Mouse (Mus musculus) heart, postnatal 0 days (tissue): ENCODE results near the gene Osbpl9. TPM values are rescaled to one million over a fixed set of nuclear protein-coding genes. Genes with fewer than 3 reads are reported as not detected.

Experiments
- ATAC-seq: fragments of 200-750 bp; cut with Nextera tagmentation; 2 replicates; pipeline ENCODE4 v1.8.0; 2017; ENCODE audit warnings: low read depth, moderate number of reproducible peaks, moderate library complexity; ENCODE audit not compliant: insufficient read depth
- DNase-seq: peaks from one replicate; pipeline ENCODE4 v3.0.0-alpha.2; 2016; ENCODE audit warnings: low spot score
- H3K27ac ChIP-seq: fragments of 300-500 bp; sonication (generic); 2 replicates; pipeline ENCODE4 v1.5.1; 2014; ENCODE audit warnings: low read depth, mild to moderate bottlenecking
- H3K27me3 ChIP-seq: fragments of 300-500 bp; sonication (generic); 2 replicates; pipeline ENCODE4 v1.6.1; 2014; ENCODE audit warnings: low read length, mixed read lengths; ENCODE audit not compliant: control insufficient read depth, insufficient read depth
- H3K36me3 ChIP-seq: fragments of 300-500 bp; sonication (generic); replicated peaks from 2 replicates; pipeline ENCODE4 v1.6.1; 2014; ENCODE audit warnings: low read length, mixed read lengths; ENCODE audit not compliant: control insufficient read depth, insufficient read depth
- H3K4me1 ChIP-seq: fragments of 300-500 bp; sonication (generic); 2 replicates; pipeline ENCODE4 v1.6.1; 2014; ENCODE audit warnings: antibody characterized with exemption; ENCODE audit not compliant: control insufficient read depth, insufficient read depth
- H3K4me2 ChIP-seq: fragments of 300-500 bp; sonication (generic); 2 replicates; pipeline ENCODE4 v1.6.1; 2014; ENCODE audit warnings: low read depth, mild to moderate bottlenecking, low read length, moderate library complexity
- H3K4me3 ChIP-seq: fragments of 300-500 bp; sonication (generic); 2 replicates; pipeline ENCODE4 v1.5.1; 2014; ENCODE audit warnings: low read depth, low read length
- H3K9ac ChIP-seq: fragments of 300-500 bp; sonication (generic); replicated peaks from 2 replicates; pipeline ENCODE4 v1.6.1; 2014; ENCODE audit warnings: low read depth, low read length, mixed read lengths
- H3K9me3 ChIP-seq: fragments of 300-500 bp; sonication (generic); replicated peaks from 2 replicates; pipeline ENCODE4 v1.6.1; 2016; ENCODE audit warnings: low read length; ENCODE audit not compliant: control insufficient read depth
- CTCF ChIP-seq: IDR thresholded peaks from 2 replicates; pipeline ENCODE4 v1.5.1; 2016; ENCODE audit warnings: antibody characterized with exemption, control low read depth, low read depth
- EP300 ChIP-seq: IDR thresholded peaks from 2 replicates; pipeline ENCODE4 v1.6.1; 2016; ENCODE audit warnings: antibody characterized with exemption, low read depth
- WGBS: fragments of 180-500 bp; shearing (Covaris S2); extraction: QIAGEN DNeasy Blood & Tissue Kit; methylation state at CpG from one replicate; pipeline ENCODE4 v1.1.7; 2014; 5-methylcytosine and 5-hydroxymethylcytosine counted together
- polyA plus RNA-seq: library from polyadenylated mRNA; unstranded; fragments of >200 nt; fragmentation: Nextera tagmentation; extraction: Ambion mirVana; gene quantifications from 2 replicates; pipeline ENCODE4 v1.2.1, GENCODE M21; 2015
- total RNA-seq: library from RNA; depleted of rRNA; stranded (reverse); fragments of >200 nt; gene quantifications from 2 replicates; pipeline ENCODE4 v1.2.3, GENCODE M21; 2014; ENCODE audit warnings: low replicate concordance

Osbpl9 gene
- total and polyA plus RNA-seq, 2 experiments from 2014 or later: 49.0 to 49.7 TPM

GRCm38 (mm10) chr4:109094269-109094668, 107.8 kb downstream of the Osbpl9 start:
- Histone ChIP-seq H3K9me3 (no peaks in the 10 kb centered on the region), H3K27ac (peak overlapping the region; percentile 11), H3K9ac (no peak overlapping the region), H3K4me2 (no peak overlapping the region), H3K4me1 (peaks cover 15% of the 10 kb centered on the region), H3K4me3 (no peak overlapping the region), H3K27me3 (no peaks in the 10 kb centered on the region), H3K36me3 (peaks cover 24% of the 10 kb centered on the region)
- peak; percentile 39 for DNase-seq
- peak; percentile 64; the same call in 1 of the 2 replicates for ATAC-seq
- 25% methylated on average over 2 of the region's 2 CpGs for WGBS
- TF ChIP-seq EP300 (no peak), CTCF (no peak)

- H3K27ac ChIP-seq: no peak overlapping the region
- no peaks in the 10 kb centered on the region for H3K9me3 ChIP-seq
- 67% methylated on average over 5 of the region's 5 CpGs for WGBS
- ATAC-seq: no peak
- peaks cover 15% of the 10 kb centered on the region for H3K4me1 ChIP-seq
- H3K9ac ChIP-seq: no peak overlapping the region
- no peak overlapping the region for H3K4me2 ChIP-seq
- DNase-seq: no peak
- no peak overlapping the region for H3K4me3 ChIP-seq
- H3K27me3 ChIP-seq: no peaks in the 10 kb centered on the region
- peaks cover 15% of the 10 kb centered on the region for H3K36me3 ChIP-seq
- TF ChIP-seq CTCF: no peak
- TF ChIP-seq EP300: no peak
These were observed 109.7 kb downstream of the Osbpl9 start for GRCm38 (mm10) chr4:109092344-109092743.

- Histone ChIP-seq H3K36me3 (peaks cover 13% of the 10 kb centered on the region), H3K9ac (no peak overlapping the region), H3K9me3 (no peaks in the 10 kb centered on the region), H3K27ac (no peak overlapping the region), H3K27me3 (no peaks in the 10 kb centered on the region), H3K4me2 (no peak overlapping the region), H3K4me1 (peaks cover 15% of the 10 kb centered on the region), H3K4me3 (no peak overlapping the region)
- TF ChIP-seq CTCF: no peak
- TF ChIP-seq EP300: no peak
- DNase-seq (no peak), ATAC-seq (no peak)
- 84% methylated on average over 8 of the region's 8 CpGs for WGBS
These were observed 110.8 kb downstream of the Osbpl9 start for GRCm38 (mm10) chr4:109091241-109091777.

- Histone ChIP-seq H3K4me3 (no peak overlapping the region), H3K9ac (no peak overlapping the region), H3K27ac (no peak overlapping the region), H3K4me2 (no peak overlapping the region), H3K9me3 (no peaks in the 10 kb centered on the region), H3K4me1 (peaks cover 10% of the 10 kb centered on the region), H3K27me3 (no peaks in the 10 kb centered on the region), H3K36me3 (peaks cover 18% of the 10 kb centered on the region)
- DNase-seq: peak; percentile 10
- WGBS: 20% methylated on average over 6 of the region's 6 CpGs
- no peak for TF ChIP-seq CTCF
- no peak for TF ChIP-seq EP300
- ATAC-seq: 0 out of 2 replicates have a peak, but pooled peaks have one; percentile 33
These were observed 112.1 kb downstream of the Osbpl9 start for GRCm38 (mm10) chr4:109089999-109090398.

DNA sequence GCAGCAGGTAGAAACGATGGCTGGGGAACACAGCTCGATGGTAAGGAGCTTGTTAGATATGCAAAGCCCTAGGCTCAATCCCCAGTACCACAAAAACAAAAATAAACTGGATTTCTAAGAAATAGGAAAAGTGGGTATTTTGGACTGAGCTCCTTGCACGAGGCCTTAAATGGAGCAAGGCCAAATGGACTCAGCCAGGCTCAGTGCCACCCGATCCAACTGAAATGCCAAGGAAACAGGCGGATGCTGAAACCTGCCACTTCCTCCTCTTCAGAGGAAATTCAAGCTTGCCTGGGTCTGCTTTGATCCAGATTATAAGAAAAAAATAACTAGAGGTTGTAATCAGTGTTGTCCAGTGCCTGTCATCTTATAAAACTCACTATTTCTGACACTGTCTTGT, 112.9 kb downstream of the Osbpl9 start:
- H3K4me3 ChIP-seq: no peak overlapping the region
- no peaks in the 10 kb centered on the region for H3K27me3 ChIP-seq
- H3K4me2 ChIP-seq: no peak overlapping the region
- peaks cover 4% of the 10 kb centered on the region; the same call in 1 of the 2 replicates for H3K4me1 ChIP-seq
- no peaks in the 10 kb centered on the region for H3K9me3 ChIP-seq
- no peak overlapping the region for H3K9ac ChIP-seq
- no peak overlapping the region for H3K27ac ChIP-seq
- peaks cover 21% of the 10 kb centered on the region for H3K36me3 ChIP-seq
- WGBS: 81% methylated on average over 5 of the region's 5 CpGs
- TF ChIP-seq CTCF: no peak
- no peak for TF ChIP-seq EP300
- no peak for ATAC-seq
- DNase-seq: no peak

GRCm38 (mm10) chr4:109080118-109080517, 122.0 kb downstream of the Osbpl9 start:
- no peak overlapping the region for H3K9ac ChIP-seq
- no peaks in the 10 kb centered on the region for H3K4me1 ChIP-seq
- ATAC-seq (no peak), DNase-seq (no peak)
- no peaks in the 10 kb centered on the region for H3K27me3 ChIP-seq
- TF ChIP-seq CTCF (no peak), EP300 (no peak)
- 74% methylated on average over 5 of the region's 5 CpGs for WGBS
- peaks cover 56% of the 10 kb centered on the region for H3K36me3 ChIP-seq
- H3K4me2 ChIP-seq: no peak overlapping the region
- no peaks in the 10 kb centered on the region for H3K9me3 ChIP-seq
- H3K27ac ChIP-seq: no peak overlapping the region
- H3K4me3 ChIP-seq: no peak overlapping the region
